Mouse (Mus musculus) lung, postnatal 25 days (tissue): Measurements from ENCODE around the gene Cirbp.

Source experiments
- DNase-seq: peaks from one replicate; pipeline ENCODE4 v3.0.0; 2022; ENCODE audit warnings: low spot score

Gene Cirbp

GRCm38 (mm10) chr10:80215048-80215772 is 49.4 kb downstream of the Cirbp start:
- no peak for DNase-seq

DNA sequence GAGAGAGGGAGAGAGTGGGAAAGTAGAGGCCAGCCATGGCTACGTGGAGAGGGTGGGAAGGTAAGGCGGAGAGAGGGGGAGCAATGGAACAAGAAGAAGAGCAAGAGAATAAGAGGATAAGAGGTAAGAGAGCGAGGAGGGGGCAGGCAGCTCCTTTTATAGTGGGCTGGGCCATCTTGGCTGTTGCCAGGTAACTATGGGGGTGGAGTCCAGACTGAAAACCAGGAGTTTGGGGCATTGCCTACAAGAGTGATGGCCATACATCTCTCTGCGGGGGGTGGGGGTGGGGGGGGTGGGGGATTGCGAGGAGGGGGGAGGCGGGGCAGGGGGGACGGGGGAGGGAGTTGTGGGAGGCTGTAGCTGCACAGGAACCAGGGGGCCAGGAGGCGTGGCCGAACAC is 54.9 kb downstream of the Cirbp start:
- no peak for DNase-seq
